Mouse (Mus musculus): ENCODE results near the gene Slc35b1. TPM values are rescaled to one million over a fixed set of nuclear protein-coding genes. Genes with fewer than 3 reads are reported as not detected.

Slc35b1 gene
- total RNA-seq, 2 experiments from 2014 or later: 32.0 to 37.3 TPM

GRCm38 (mm10) chr11:95365596-95365995 lies 18.9 kb upstream of the Slc35b1 start:
- peak; percentile 95 to 97 for DNase-seq

- DNase-seq: peak; percentile 63 to 65
Measured at GRCm38 (mm10) chr11:95366280-95366897, 18.1 kb upstream of the Slc35b1 start.

DNA sequence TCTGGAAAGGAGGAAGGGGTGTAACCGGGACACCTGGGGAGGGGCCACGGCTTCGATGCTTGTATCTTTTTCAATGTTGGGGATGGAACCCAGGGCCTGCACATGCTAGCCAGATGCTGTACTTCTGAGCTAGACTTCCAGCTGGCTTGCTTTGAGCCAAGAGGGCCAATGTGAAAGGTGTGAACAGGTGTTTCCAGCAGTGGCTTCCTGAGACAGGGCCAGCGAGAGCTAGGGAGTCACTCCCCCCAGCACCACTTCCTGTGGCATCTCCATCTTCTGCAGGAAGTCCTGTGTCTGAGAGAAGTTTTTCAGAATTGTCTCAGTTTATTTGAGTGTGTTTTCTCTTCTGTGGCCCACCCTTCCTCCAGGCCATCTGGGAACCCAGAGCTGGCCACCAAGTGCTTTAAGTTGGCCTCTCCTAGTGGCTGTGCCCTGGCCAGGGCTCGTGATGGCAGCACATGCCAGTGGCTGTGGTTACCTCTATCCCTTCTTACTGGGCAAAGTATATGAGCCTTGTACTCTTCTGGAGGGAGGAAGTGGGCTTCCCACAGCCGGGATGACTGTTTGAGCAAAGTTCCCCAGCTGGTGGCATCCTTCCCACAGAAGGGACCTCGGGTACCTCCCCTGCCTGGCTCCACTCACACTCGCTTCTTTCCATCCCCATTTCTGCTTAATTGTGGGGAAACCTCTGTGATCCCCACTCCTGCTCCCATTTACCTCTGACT lies 17.3 kb upstream of the Slc35b1 start:
- DNase-seq: peak in 1 of 2 experiments; percentile 19

DNA sequence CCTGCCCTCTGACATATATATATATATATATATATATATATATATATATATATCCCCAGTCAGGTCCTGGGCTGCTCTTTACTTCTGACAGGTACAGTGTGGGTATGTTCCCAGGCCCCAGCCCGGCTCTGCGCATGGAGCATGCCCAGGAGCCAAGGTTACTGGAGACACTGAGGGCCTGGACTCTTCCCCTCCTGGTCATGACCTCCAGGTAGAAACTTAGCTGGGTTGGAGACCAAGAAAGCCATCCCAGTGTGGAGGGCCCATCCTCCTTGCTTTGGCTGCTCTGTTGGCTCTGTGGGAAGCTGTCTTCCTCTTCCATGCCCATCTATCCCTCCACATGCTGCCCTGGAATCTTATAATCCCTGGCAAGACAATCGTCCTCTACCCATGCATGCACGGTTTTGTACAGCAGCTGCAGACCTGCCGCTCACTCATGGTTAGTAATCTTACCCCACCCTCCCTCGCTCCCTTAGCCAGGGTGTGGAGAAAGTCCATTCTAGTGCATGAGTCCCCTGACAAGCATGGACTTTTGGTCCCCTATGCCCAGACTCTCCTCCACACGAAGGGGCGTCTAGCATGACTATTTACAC lies 16.2 kb upstream of the Slc35b1 start:
- DNase-seq: no peak

DNA sequence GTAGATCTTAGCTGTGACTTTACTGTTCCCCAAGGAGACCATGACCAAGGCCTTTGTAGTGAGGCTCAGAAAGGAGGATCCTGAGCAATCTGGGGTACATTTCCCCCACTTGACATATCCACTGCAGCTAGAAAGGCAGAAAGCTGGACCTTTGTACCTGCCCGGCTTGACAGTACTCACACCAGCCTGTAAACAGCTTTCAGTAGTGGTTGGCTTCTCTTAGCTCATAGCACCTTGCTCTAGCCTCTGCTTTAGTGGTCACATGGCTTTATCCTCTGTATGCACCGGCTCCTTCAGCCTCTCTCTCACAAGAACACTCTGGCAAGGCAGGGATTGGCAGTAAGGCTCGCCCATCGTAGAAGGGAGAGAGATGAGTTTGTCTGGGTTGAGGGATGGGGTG lies 15.6 kb upstream of the Slc35b1 start:
- no peak for DNase-seq

- peak; percentile 71 to 93 for DNase-seq
Measured at GRCm38 (mm10) chr11:95369964-95370890, 14.3 kb upstream of the Slc35b1 start.

DNA sequence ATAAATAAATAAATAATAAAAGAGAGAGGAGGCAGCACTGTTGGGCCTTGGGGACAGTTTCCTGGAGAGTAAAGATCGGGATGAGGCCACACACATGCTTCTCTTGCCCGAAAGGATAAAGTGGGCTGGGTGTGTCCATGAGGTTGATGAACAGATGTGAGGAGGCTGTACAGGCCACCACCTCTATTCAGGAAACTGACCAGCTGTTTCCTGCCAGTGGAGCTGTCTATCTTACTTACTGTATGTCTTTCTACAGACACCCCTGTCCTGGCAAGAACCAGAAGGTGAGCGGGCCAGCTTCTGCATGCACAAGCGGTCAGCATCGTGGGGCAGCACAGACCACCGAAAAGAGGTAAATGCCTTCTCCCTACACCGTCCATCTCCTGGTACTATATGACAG lies 13.3 kb upstream of the Slc35b1 start:
- DNase-seq: no peak

- DNase-seq: no peak
Measured at GRCm38 (mm10) chr11:95378926-95379325, 5.6 kb upstream of the Slc35b1 start.

DNA sequence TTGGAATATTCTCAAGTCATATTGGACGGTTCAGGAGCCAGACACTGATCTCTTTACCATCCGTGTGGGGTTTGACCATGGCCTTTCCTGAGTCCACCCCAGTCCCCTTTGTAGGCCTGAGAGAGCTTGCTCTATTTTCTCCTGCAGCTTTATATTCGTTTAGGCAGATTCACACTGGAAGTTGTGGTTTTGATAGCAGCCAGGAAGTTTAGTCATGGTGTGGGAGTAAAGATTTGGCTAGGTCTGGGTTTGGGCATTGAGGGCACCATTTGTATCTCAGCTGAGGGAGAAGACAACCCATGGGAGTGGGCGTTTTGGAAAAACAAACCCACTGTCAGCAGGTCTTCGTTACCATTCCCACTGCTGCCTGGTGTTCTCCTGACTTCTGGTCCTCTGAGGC lies 4.9 kb upstream of the Slc35b1 start:
- DNase-seq: no peak

DNA sequence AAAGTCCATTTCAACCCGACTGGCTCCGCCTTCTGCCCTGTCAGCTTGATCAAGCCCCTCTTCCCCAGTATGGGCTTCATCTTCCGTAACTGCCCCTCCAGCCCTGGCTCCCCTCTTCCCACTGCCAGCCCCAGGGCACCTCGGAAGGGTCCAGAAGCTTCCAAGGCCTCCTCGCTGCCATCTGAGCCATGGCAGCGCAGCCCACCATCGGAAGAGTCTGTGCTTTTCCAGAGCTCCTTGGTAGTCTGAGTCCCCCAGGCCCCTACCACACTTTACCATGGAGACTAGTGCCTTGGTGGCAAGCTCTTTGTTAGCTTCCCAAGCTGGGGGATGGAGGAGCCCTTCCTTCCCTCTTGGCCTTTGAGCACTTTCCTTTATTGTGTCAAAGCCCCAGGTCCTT lies 3.8 kb upstream of the Slc35b1 start:
- DNase-seq: no peak

DNA sequence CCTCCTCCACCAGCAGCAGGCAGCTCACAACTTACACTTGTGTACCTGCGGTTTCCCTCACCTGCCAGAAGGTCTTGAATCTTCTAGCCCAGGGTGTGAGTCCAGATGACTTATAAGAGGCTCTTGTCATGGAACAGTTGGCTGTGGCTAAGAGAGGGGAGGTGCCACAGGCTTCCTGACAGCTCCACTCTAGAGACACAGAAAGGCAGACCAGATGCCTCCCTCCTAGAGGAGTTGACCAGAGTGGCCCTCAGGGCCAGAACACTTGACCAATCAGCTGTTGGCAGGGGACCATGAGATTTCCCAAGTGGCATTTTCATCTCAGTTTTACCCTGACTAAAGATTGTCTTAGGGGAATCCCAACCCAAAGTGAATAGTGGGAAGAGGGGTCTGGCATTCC lies 3.3 kb upstream of the Slc35b1 start:
- DNase-seq: no peak

DNA sequence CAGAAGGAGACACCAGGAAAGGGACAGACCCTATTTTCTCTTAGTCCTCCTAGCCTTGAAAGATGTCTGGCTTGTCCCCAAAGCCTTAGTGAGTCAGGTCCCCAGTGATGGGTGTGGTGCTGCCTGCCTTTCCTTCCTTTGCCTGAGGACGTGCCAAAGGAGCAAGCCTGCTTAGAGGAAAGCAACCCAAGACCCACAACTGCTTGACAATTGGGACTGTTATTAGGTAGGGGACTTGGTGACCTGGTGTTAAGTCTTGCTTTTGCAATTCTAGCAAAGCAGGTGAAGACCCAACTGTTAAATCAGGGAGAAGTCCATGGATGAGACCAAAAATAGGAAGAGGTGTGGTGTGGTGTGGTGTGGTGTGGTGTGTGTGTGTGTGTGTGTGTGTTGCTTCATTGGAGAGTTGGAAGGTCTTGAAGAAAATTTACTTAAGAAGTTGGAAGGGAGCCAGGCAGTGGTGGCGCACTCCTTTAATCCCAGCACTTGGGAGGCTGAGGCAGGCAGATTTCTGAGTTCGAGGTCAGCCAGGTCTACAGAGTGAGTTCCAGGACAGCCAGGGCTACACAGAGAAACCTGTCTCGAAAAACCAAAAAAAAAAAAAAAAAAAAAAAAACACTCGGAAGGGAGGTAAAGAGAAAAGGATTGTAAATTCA lies 1.0 kb upstream of the Slc35b1 start:
- peak; percentile 74 to 87 for DNase-seq

DNA sequence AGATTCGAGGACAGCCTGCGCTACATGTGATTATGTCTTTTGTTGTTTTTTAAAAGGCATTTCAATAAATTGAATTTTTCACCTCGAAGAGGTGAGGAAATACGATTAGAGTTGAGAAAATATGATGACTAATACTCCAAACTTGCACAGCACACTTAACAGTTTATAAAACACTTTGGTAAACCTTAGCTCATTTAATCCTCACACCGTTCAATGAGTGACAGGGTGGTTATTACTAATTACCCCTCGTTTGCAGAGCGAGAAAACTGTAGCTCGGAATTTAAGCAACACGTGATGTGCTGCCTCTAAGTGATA lies 531 bp upstream of the Slc35b1 start:
- DNase-seq: no peak

- DNase-seq: no peak
Measured at GRCm38 (mm10) chr11:95384973-95385320, 455 bp downstream of the Slc35b1 start.

DNA sequence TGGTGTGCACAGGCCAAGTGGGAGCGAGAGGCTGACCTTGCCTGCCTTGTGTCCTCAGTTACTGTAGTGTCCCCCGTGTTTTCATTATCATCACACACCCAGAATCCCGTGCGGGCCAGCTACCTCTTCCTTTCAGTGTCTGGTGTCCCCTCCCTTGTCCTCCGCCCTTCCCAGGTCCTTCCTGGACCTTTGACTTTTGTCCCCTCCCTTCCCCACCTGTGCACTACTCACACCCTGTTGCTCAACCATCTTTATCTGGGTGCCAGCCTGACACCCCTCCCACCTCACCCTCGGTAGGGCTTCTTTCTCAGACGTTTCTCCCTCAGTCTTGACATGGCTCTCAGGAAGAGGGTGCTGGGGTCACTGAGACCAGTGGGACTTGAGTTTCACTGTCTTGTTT lies 2.9 kb downstream of the Slc35b1 start:
- no peak for DNase-seq

DNA sequence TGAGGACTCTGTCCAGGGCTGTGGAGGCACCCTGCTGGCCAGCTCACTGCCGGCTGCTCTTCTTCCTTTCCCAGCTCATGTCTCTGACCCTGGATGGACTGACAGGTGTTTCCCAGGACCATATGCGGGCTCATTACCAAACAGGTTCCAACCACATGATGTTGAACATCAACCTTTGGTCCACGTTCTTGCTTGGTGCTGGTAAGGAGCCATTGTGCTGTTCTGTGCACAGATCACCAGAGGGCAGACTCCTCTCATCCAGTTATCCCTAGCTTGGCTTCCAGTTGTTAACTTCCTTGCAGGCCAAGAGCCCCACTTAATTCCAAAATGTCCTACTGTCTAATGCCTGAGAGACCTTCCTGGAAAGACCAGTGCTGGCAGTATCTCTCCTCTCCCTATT lies 4.5 kb downstream of the Slc35b1 start:
- peak in 1 of 2 experiments; percentile 33 for DNase-seq

DNA sequence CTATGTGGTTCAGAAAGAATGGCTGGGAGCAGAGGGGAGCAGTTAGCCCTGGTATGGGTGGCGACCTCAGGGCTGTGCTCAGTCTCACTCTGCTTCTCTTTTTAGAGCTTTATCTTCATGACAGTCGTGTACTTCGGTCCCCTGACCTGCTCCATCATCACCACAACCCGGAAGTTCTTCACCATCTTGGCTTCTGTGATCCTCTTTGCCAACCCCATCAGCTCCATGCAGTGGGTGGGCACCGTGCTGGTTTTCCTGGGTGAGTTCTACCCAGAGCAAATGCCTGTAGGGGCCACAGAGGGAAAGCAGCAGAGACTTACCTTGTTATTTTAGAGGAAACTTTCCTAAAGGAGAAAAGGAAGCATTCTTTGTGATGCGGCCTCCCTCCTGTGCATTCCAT lies 5.9 kb downstream of the Slc35b1 start:
- no peak for DNase-seq

- no peak for DNase-seq
Measured at GRCm38 (mm10) chr11:95391201-95391600, 6.7 kb downstream of the Slc35b1 start.

- DNase-seq: peak in 1 of 2 experiments; percentile 63
Measured at GRCm38 (mm10) chr11:95391743-95392142, 7.3 kb downstream of the Slc35b1 start.

GRCm38 (mm10) chr11:95392223-95392667 lies 7.8 kb downstream of the Slc35b1 start:
- peak; percentile 69 to 81 for DNase-seq

DNA sequence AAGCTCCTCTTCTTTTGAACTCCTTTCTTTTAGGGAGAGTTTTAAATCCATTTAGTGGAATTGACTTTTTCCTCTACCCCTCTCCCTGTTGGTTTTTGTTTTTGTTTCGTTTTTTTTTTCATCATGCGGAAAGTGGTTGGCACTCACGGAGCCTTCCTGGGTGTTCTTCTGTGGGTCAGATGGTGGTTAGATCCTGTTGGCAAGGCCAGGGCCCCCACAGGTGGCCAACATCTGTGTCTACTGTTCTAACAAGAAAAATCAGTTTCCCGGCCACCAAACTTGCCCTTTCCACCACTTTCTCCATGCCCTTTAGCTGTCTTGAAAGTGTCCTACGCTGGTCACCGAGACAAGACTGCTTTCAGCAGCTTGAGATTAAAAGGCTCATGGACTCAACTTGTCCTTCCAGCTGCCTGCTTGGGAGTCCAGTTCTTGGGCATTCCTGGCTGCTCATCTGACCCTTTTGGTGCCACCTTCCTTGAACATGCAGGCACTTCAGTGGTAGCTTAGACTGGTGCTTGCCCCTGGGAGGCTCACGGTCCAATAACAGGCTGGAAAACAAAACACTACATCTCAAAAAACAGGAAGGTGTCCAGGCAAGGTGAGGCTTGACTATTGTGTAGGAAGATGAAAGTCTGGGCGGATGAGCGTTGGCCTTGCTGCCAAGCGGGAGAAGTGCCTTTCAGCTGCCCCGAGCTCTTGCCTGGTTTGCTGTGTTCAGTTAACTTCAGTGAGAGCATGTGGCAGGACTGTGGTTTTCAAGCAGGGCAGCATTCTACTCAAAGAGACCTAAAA lies 8.4 kb downstream of the Slc35b1 start:
- no peak for DNase-seq

DNA sequence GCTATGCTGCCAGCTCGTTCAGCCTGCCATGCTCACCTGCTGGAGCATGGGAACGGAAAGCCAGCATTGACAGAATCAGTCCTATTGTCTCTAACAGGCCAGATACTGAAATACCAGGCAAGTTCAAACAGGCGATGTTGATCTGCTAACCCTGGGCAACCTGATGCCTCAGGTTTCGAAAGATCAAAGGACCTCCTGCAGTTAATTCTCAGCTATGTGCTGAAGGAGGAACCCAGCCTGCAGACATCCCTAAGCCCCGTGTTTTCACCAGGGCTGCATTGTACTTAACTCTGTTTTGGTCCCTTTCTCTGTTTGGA lies 9.0 kb downstream of the Slc35b1 start:
- no peak for DNase-seq
